Mouse (Mus musculus): ENCODE results near the gene 4933417A18Rik.

GRCm38 (mm10) chr13:34964419-34964818, 40.2 kb downstream of the 4933417A18Rik start:
- TF ChIP-seq CEBPB (IDR thresholded peaks at IDR 0.05; ENCODE audit: low read depth) (no peak), CTCF (IDR thresholded peaks at IDR 0.05; ENCODE audit: control insufficient read depth, insufficient read depth, insufficient read length) (no peak), FOSL1 (IDR thresholded peaks at IDR 0.05; ENCODE audit: insufficient read depth, low read length, poor library complexity, severe bottlenecking) (no peak), USF1 (IDR thresholded peaks at IDR 0.05; ENCODE audit: low read depth) (no peak), MYOD1 (IDR thresholded peaks at IDR 0.05; ENCODE audit: control insufficient read depth, insufficient read length, low read depth) (no peak), MAX (IDR thresholded peaks at IDR 0.05) (no peak), MYOG (IDR thresholded peaks at IDR 0.05; ENCODE audit: control insufficient read depth, extremely low read depth, insufficient read length) (no peak)
